Mouse (Mus musculus): ENCODE data around the gene Sult2a4. TPM values are rescaled to one million over a fixed set of nuclear protein-coding genes. Genes with fewer than 3 reads are reported as not detected.
"Not testable (repeated sequence)": the region's sequence is repeated elsewhere in the genome, so short reads cannot be mapped to it uniquely, and the experiment has no call there.

Gene Sult2a4
- not detected in 2 replicates for polyA plus RNA-seq (2015; fragmentation: Nextera tagmentation; extraction: Ambion mirVana)

- 95% methylated on average over 6 of the region's 6 CpGs for WGBS
- not testable (repeated sequence) for H3K27ac ChIP-seq (replicated peaks); H3K9me3 ChIP-seq; H3K36me3 ChIP-seq; H3K4me3 ChIP-seq; ATAC-seq (ENCODE audit: low read depth); H3K9ac ChIP-seq; H3K4me2 ChIP-seq; H3K4me1 ChIP-seq (replicated peaks); H3K27me3 ChIP-seq
Measured at GRCm38 (mm10) chr7:13989507-13989906, at the start of gene Sult2a4. TSS of gene Sult2a4 (minus strand) at chr7:13989607.

- not testable (repeated sequence) for H3K36me3 ChIP-seq; H3K4me3 ChIP-seq; H3K9ac ChIP-seq; ATAC-seq (ENCODE audit: low read depth); H3K4me2 ChIP-seq; H3K4me1 ChIP-seq (replicated peaks); H3K9me3 ChIP-seq; H3K27ac ChIP-seq (replicated peaks); H3K27me3 ChIP-seq
Measured at GRCm38 (mm10) chr7:14030831-14031230, 41.4 kb upstream of the Sult2a4 start.

- ATAC-seq (ENCODE audit: low read depth): no peak
- Histone ChIP-seq H3K27me3 (no peaks in the 10 kb centered on the region), H3K36me3 (no peaks in the 10 kb centered on the region), H3K4me1 (replicated peaks) (no peaks in the 10 kb centered on the region), H3K4me2 (no peak overlapping the region), H3K9ac (no peak overlapping the region), H3K9me3 (peaks cover 29% of the 10 kb centered on the region), H3K27ac (replicated peaks) (no peak overlapping the region), H3K4me3 (no peak overlapping the region)
- WGBS: 89% methylated on average over 8 of the region's 8 CpGs
Measured at GRCm38 (mm10) chr7:14013083-14013482, 23.7 kb upstream of the Sult2a4 start.

- H3K4me3 ChIP-seq; H3K4me2 ChIP-seq; H3K36me3 ChIP-seq; H3K9ac ChIP-seq; H3K27ac ChIP-seq (replicated peaks); H3K4me1 ChIP-seq (replicated peaks); H3K27me3 ChIP-seq; ATAC-seq (ENCODE audit: low read depth): not testable (repeated sequence)
- H3K9me3 ChIP-seq: peaks cover 26% of the 10 kb centered on the region
Measured at GRCm38 (mm10) chr7:14010686-14011085, 21.3 kb upstream of the Sult2a4 start.

Other genes starting within 250 kb of the Sult2a4 start
- gene Sult2a1, start 152.2 kb downstream of the Sult2a4 start, polyA plus RNA-seq (2015; fragmentation: Nextera tagmentation; extraction: Ambion mirVana): not detected in 2 replicates
- gene Sult2a3, start 133.4 kb upstream of the Sult2a4 start, polyA plus RNA-seq (2015; fragmentation: Nextera tagmentation; extraction: Ambion mirVana): not detected in 2 replicates